In genomic region chr11:119490861-119491689, GRCm38 (mm10) we compare ENCODE assay signal across 8 mouse cellular contexts. TPM values are rescaled to one million over a fixed set of nuclear protein-coding genes. Genes with fewer than 3 reads are reported as not detected.
DNase-seq lines count a peak whose midpoint lies in the region; ATAC-seq lines count a peak whose summit lies in the region.

Endov (plus strand) TSS chr11:119491347.

- WGBS in lung, embryonic 16.5 days = under 1% methylated on average over 62 of the region's 66 CpGs

- no peaks in the 10 kb centered on the region for H3K27me3 ChIP-seq in lung, embryonic 16.5 days (ENCODE audit: control insufficient read depth, insufficient read depth, low read depth, low read length)

- ATAC-seq in hematopoietic stem cell, adult 5-6 weeks (replicated peaks in 1 of 2; ENCODE audit: insufficient read depth in 1 of 2, low FRiP score in 2 of 2, low TSS enrichment in 1 of 2, low read depth in 1 of 2, poor library complexity in 2 of 2, severe bottlenecking in 2 of 2) = peak; percentile 93 to 96
- ATAC-seq in lung, embryonic 16.5 days (ENCODE audit: low read depth) = peak; percentile 98

- peaks cover 6% of the 10 kb centered on the region for H3K4me1 ChIP-seq in lung, embryonic 16.5 days (replicated peaks; ENCODE audit: control insufficient read depth, insufficient read depth, low read length)

- peak within 1 kb of the TSS; percentile 88 for H3K27ac ChIP-seq in lung, embryonic 16.5 days (ENCODE audit: low read length)

- peaks cover 5% of the 10 kb centered on the region; the same call in 1 of the 2 replicates for H3K36me3 ChIP-seq in lung, embryonic 16.5 days (ENCODE audit: control insufficient read depth, insufficient read depth, low read length)

- peak within 1 kb of the TSS; percentile 80 for H3K4me3 ChIP-seq in lung, embryonic 16.5 days (ENCODE audit: low read length)

- peak within 1 kb of the TSS; percentile 91 for H3K9ac ChIP-seq in lung, embryonic 16.5 days (ENCODE audit: low read length)

- H3K4me2 ChIP-seq in lung, embryonic 16.5 days (ENCODE audit: low read depth, low read length) = peak within 1 kb of the TSS; percentile 80

- no peaks in the 10 kb centered on the region for H3K9me3 ChIP-seq in lung, embryonic 16.5 days (ENCODE audit: control insufficient read depth, low read length)

- DNase-seq in MEL-GATA-1-ER (ENCODE audit: extremely low read depth, low read depth) = peak; percentile 77
- peak; percentile 99 for DNase-seq in cerebellum, adult 8-10 months
- DNase-seq in forelimb bud, embryonic 11.5 days (ENCODE audit: low read depth, low spot score) = peak; percentile 97
- DNase-seq in layer of hippocampus, adult 9-10 months (ENCODE audit: low spot score) = peak; percentile 97
- peak; percentile 98 for DNase-seq in ovary, postnatal 10 days (ENCODE audit: low spot score)
- DNase-seq in thymus, postnatal 10 days (ENCODE audit: low spot score in 2 of 2) = peak; percentile 94 to 100

RNA-seq across cellular contexts. Expression of gene Endov, which starts in this region (rescaled TPM):
- 11.3 and 25.1 TPM in 2 replicates for total RNA-seq in hematopoietic stem cell, adult 5-6 weeks (2017)
- 16.0 and 17.9 TPM in 2 replicates for polyA plus RNA-seq in lung, embryonic 16.5 days (2015; fragmentation: Nextera tagmentation; extraction: Ambion mirVana)

Comparison
In these comparisons a context has a peak if more than half of its experiments do, and no peak if none do; other contexts are left out.
1. Peak in every context shown above with its lines: DNase-seq, ATAC-seq, H3K4me3 ChIP-seq and H3K27ac ChIP-seq.